Mouse (Mus musculus): ENCODE results near the gene Gca.

DNA sequence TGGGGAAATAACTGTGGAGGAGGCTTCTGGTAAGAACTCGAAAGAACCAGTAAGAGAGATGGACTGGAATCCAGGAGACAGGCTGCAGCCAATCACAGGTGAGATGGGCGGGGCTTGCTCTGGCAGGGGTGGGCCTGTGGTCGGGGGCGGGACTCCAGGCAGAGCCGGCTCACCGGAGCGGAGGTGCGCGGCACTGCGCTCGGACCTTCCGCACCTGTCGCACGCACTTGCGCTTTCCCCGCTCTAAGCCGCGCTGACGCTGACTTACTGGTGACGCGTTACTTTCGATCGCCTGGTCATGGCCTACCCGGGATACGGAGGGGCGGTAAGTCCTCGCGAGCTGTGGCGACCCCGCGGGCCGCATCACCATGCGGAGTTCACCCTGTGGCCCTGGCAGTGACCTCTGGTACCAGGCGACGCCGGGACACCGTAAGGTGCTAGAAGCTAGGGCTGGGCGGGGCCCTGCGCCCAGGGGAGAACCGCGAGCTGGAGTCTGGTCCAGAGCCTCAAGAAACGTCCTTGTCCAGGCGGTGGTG, at the start of gene Gca:
- TF ChIP-seq CHD2 (IDR thresholded peaks at IDR 0.05; ENCODE audit: low read length): no peak
- TF ChIP-seq BHLHE40 (IDR thresholded peaks at IDR 0.05; ENCODE audit: borderline replicate concordance, low read depth, low read length): no peak
- no peak for TF ChIP-seq USF1 (IDR thresholded peaks at IDR 0.05; ENCODE audit: low read depth, low read length)
- no peak for TF ChIP-seq TCF12 (IDR thresholded peaks at IDR 0.05; ENCODE audit: low read depth, low read length)
- no peak for TF ChIP-seq NRF1 (IDR thresholded peaks at IDR 0.05; ENCODE audit: insufficient read depth, low read depth, low read length, poor library complexity, severe bottlenecking)
- no peak for TF ChIP-seq MEF2A (IDR thresholded peaks at IDR 0.05; ENCODE audit: extremely low read depth, insufficient replicate concordance, low read depth, low read length, poor library complexity, severe bottlenecking)
- 0 out of 6 replicates have a peak, but pooled peaks of 1 of the 3 experiments have one; percentile 5 for TF ChIP-seq CTCF (IDR thresholded peaks at IDR 0.05 in 2 of 3, conservative IDR thresholded peaks at IDR 0.05 in 1 of 3; ENCODE audit: control insufficient read depth in 1 of 3, insufficient read depth in 1 of 3, low read depth in 2 of 3, low read length in 3 of 3, poor library complexity in 1 of 3, severe bottlenecking in 1 of 3)
- peak; percentile 75 for TF ChIP-seq NELFE (IDR thresholded peaks at IDR 0.05; ENCODE audit: low read depth, low read length)
- no peak for TF ChIP-seq GATA1 (IDR thresholded peaks at IDR 0.05; ENCODE audit: low read depth, low read length)
- TF ChIP-seq RAD21 (IDR thresholded peaks at IDR 0.05; ENCODE audit: low read depth, low read length): no peak
- TF ChIP-seq EP300 (IDR thresholded peaks at IDR 0.05; ENCODE audit: low read depth in 1 of 2, low read length in 2 of 2): no peak
- no peak for TF ChIP-seq UBTF (IDR thresholded peaks at IDR 0.05; ENCODE audit: borderline replicate concordance, insufficient read depth, low read depth, low read length)
- TF ChIP-seq TAL1 (IDR thresholded peaks at IDR 0.05; ENCODE audit: low read length): no peak
- no peak for TF ChIP-seq ELF1 (IDR thresholded peaks at IDR 0.05; ENCODE audit: low read depth, low read length)

Measured in MEL (cell line).